Mouse (Mus musculus): ENCODE results near the gene Pik3r5.

The Pik3r5 gene

DNA sequence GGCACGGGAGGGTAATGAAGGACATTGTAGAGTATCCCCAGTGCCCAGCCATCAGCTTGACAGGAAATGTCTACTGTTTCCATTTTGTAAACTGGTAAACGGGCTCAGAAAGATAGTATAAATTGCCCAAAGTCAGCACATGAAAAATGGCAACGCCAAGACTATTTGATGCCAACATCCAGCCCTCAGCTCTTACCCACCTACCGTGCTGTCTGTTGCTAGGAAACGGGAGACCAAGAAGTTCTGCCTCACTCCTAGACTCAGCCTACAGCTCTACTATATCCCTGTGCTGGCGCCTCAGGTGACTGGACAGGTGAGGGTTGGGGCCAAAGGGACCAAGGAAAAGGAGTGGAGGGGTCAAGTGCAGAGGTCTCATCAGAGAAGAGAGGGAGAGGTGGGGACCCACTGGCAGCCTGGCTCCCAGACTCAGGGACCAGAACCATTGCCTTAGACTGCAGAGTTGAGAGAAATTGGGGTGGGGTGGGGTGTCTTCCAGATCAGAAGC, 102.1 kb downstream of the Pik3r5 start:
- DNase-seq = no peak

DNA sequence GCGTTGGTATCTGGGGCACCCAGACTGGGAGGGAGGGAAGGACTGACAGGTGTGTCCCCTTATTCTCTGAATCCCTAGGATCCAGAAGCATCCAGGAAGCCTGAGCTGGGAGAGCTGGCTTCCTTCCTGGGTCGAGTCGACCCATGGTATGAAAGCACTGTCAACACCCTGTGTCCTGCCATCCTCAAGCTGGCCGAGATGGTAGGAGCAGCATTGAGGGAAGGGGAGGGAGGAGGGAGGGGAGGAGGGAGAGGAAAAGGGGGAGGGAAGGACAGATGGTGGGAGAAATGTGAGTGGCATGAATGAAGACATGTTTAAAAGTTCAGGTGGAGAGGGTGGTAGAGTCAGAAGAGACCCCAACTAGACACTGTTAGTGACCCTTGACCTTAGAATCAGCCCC, 104.1 kb downstream of the Pik3r5 start:
- no peak for DNase-seq

DNA sequence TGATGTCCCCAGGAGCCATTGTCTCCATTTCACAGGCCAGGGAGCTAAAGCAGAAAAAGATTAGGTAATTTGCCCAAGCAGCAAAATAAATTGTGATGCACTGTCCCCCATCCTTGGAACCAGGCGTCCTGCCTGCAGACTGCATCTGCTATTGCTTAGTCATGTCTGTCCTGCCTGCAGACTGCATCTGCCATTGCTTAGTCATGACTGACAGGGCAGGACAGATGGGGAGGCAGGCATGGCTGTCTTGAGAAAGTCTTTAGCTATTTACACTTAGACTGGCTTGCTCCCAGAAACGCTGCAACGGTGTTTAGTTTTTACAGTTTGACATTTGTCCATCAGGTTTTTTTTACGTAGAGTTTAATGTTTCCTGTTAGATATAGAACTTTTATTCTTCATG, 104.5 kb downstream of the Pik3r5 start:
- DNase-seq = no peak

DNA sequence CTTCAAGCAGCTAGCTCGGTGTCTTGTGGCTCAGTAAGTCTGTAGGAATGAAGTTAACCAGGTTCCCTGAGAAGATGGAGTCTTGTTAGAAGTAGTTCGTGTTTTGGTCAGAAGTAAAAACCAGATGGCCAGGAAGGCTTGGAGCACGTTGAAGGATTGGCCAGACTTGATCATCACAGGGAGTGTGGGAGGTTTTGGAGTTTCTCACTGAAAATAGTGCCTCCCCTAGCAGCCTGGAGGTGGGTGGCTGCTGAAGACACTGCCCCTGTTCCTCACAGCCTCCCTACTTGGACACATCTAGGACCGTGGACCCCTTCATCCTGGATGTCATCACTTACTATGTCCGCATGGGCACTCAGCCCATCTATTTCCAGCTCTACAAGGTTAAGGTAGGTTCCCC, 107.7 kb downstream of the Pik3r5 start:
- DNase-seq = no peak

DNA sequence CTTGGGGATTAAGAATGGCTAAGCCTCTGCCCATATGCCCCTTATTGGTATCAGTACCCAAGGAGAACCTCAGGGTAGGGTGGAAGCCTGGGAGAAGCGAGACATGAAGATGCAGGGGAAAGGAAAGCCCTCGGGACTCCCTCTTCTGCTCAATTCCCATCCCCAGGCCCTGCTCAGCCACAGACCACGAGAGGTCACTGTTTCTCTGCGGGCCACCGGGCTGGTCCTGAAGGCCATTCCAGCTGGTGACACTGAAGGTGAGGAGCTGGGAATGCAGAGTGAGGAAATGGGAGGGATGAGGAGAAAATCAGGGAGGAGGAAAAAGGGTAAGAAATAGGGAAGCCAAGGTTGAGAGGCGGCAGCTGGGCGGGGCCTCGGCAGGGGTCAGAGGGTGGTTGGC, 112.6 kb downstream of the Pik3r5 start:
- peak; percentile 31 for DNase-seq

DNA sequence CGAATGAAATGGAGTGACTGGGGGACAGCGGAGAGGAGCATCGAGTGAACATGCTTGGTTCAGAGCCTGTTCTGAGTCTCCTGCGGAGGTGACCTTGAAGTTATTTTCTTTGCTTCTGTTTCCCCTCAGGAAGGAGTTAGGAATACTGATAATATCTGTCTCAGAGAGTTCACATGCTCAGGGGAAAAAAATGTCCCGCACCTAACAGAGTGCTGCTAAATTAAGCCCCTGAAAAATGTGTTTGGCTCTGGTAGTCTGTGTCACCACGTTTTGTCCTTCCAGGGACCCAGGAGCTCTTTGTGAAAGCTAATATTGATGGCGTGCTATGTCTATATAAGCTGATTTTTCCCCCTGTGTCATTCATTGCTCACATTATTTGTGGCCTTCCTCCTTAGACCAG, 113.3 kb downstream of the Pik3r5 start:
- DNase-seq = peak; percentile 24

DNA sequence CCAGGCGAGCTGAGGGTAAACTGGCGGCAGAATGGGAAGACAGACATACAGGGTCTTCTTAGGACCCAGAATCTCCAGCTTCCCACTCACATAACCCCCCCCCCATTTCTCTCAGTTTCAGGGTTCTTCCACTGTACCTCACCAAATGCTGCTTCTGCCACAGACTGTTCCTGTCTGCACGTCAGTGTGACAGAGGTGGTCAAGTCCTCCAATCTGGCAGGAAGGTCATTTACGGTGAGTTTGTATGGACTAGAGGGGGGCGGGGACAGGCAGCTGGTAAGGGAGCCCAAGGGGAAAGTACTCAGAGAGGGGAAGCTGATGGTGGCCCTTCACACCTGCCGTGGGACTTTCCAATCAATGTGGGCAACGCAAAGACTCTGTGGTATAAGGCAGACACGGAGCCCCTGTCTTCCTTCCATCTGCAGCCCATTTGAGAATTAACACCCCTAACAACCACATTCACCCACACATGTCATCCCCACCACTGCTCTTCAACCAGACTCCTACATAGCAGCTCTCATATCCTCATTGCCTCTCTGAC, 113.8 kb downstream of the Pik3r5 start:
- no peak for DNase-seq

Measured in kidney, adult 9 months (tissue).